Mouse (Mus musculus) C2C12 (cell line): ENCODE measurements at regions not wholly inside any gene's neighbourhood (a gene's known extent, or its start where the extent isn't known, plus 50 kb on each side); places are given as distances from the start of the nearest gene placed in this dataset.

Experiments used
- H3K27me3 ChIP-seq: one replicate; pipeline ENCODE4 v1.6.1; 2011; ENCODE audit not compliant: control insufficient read depth, insufficient read depth, insufficient read length
- H3K36me3 ChIP-seq: one replicate; pipeline ENCODE4 v1.6.1; 2011; ENCODE audit not compliant: control insufficient read depth, insufficient read depth
- H3K4me3 ChIP-seq: one replicate; pipeline ENCODE4 v1.5.1; 2011; ENCODE audit warnings: mild to moderate bottlenecking, control low read depth; ENCODE audit not compliant: poor library complexity, insufficient read depth, severe bottlenecking
- H3K79me2 ChIP-seq: one replicate; pipeline ENCODE4 v1.6.1; 2011; ENCODE audit not compliant: control insufficient read depth, insufficient read depth
- H3K79me3 ChIP-seq: one replicate; pipeline ENCODE4 v1.6.1; 2011; ENCODE audit warnings: low read depth, control low read depth
- H3ac ChIP-seq: one replicate; pipeline ENCODE3; 2011; ENCODE audit warnings: low read depth; ENCODE audit not compliant: control insufficient read depth, insufficient read length
- CEBPB ChIP-seq: IDR thresholded peaks from one replicate; pipeline ENCODE4 v1.6.1; 2011; ENCODE audit warnings: low read depth, mild to moderate bottlenecking, control low read depth, moderate library complexity
- CTCF ChIP-seq: IDR thresholded peaks from one replicate; pipeline ENCODE4 v1.5.1; 2011; ENCODE audit not compliant: control insufficient read depth, insufficient read depth, insufficient read length
- FOSL1 ChIP-seq: IDR thresholded peaks from one replicate; pipeline ENCODE4 v1.8.0; 2011; ENCODE audit warnings: mild to moderate bottlenecking, low read length; ENCODE audit not compliant: poor library complexity, insufficient read depth, severe bottlenecking
- MAX ChIP-seq: IDR thresholded peaks from one replicate; pipeline ENCODE4 v1.6.1; 2011; ENCODE audit warnings: mild to moderate bottlenecking, control low read depth
- MYOD1 ChIP-seq: IDR thresholded peaks from one replicate; pipeline ENCODE4 v1.6.1; 2011; ENCODE audit warnings: low read depth; ENCODE audit not compliant: control insufficient read depth, insufficient read length
- MYOG ChIP-seq: IDR thresholded peaks from one replicate; pipeline ENCODE4 v1.6.1; 2011; ENCODE audit not compliant: control insufficient read depth, insufficient read length; ENCODE audit errors: extremely low read depth
- USF1 ChIP-seq: IDR thresholded peaks from one replicate; pipeline ENCODE4 v1.6.1; 2011; ENCODE audit warnings: low read depth, mild to moderate bottlenecking, control low read depth, moderate library complexity

- TF ChIP-seq CEBPB (no peak), MYOG (no peak), CTCF (no peak), MAX (no peak), FOSL1 (no peak), MYOD1 (no peak), USF1 (no peak)
- Histone ChIP-seq H3K79me2 (no peaks in the 10 kb centered on the region), H3K27me3 (no peaks in the 10 kb centered on the region), H3K79me3 (no peaks in the 10 kb centered on the region), H3ac (no peak overlapping the region), H3K36me3 (no peaks in the 10 kb centered on the region), H3K4me3 (no peak overlapping the region)
Observed at GRCm38 (mm10) chr2:173930606-173931177, 145.4 kb upstream of the Stx16 start.

GRCm38 (mm10) chr2:173935706-173936105 lies 140.4 kb upstream of the Stx16 start:
- no peak overlapping the region for H3ac ChIP-seq

DNA sequence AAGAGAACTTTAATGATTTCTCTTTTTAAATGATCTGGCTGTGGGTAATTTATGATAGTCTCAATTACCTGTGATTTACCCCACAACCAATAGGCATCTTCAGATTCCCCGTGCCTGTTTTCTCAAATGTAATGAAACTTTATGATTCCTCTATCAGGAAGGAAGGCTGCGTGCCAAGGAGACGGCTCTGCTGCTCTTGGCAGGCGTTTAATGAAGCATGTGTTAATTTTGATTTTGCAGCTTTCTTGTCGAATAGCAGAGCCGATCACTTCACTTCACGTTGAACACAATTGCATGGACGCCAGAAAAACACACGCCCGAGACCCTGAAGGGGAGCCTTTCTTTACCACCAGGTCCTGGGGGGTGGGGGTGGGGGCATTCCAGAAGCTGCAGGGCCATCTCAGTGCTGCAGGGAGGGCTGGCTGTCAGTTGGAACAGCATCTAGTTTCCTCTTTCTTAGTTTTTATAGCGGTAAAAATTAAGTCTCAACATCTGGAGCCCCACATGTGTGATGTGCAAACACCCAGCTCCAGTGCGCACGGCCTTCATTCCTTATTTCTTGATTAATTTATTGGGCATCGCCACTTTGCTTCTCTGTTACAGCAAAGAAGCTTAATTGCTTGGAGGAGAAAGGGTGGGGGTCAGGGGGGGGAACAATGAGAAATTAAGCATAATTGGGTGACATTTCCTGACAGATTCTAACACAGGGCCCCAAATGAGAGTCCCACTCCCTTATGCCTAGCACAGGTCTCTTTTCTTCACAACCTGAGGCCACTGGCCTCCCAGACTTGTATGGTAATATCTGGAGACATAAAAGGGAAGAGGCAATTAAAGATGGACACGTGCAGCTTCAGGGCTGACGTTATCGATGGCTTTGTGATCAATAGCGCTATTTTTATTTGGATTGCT lies 138.3 kb upstream of the Stx16 start:
- Histone ChIP-seq H3K4me3 (no peak overlapping the region), H3ac (no peak overlapping the region), H3K36me3 (no peaks in the 10 kb centered on the region), H3K79me2 (no peaks in the 10 kb centered on the region), H3K79me3 (no peaks in the 10 kb centered on the region), H3K27me3 (no peaks in the 10 kb centered on the region)
- TF ChIP-seq CEBPB (no peak), CTCF (no peak), FOSL1 (no peak), MYOG (no peak), MAX (no peak), USF1 (no peak), MYOD1 (no peak)

More at GRCm38 (mm10) chr2:173935706-173936105, 140.4 kb upstream of the Stx16 start:
- Histone ChIP-seq H3K79me3 (no peaks in the 10 kb centered on the region), H3K4me3 (no peak overlapping the region), H3K36me3 (no peaks in the 10 kb centered on the region), H3K79me2 (no peaks in the 10 kb centered on the region), H3K27me3 (no peaks in the 10 kb centered on the region)
- TF ChIP-seq MYOD1 = no peak
- no peak for TF ChIP-seq MAX
- no peak for TF ChIP-seq FOSL1
- TF ChIP-seq CEBPB = no peak
- TF ChIP-seq MYOG = no peak
- no peak for TF ChIP-seq USF1
- no peak for TF ChIP-seq CTCF

DNA sequence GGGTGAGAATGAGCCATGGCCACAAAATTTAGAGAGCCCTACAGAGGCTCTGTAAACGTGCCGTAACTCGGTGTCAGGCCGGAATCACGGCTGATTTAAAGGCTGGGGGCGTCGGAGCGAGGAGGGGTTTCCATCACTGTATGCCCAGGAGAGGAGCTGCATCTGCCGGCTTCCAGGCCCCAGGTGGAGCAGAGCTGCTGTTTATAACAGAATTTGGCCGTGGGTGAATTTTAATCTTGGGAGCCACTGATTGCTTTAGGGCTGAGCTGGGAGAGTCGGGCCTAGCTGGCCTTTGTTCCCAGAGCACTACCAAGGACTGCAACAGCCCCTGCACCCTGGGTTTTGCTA lies 137.7 kb upstream of the Stx16 start:
- Histone ChIP-seq H3ac (no peak overlapping the region), H3K36me3 (no peaks in the 10 kb centered on the region), H3K79me2 (no peaks in the 10 kb centered on the region), H3K27me3 (no peaks in the 10 kb centered on the region), H3K79me3 (no peaks in the 10 kb centered on the region), H3K4me3 (no peak overlapping the region)
- TF ChIP-seq MYOD1 = no peak
- no peak for TF ChIP-seq CEBPB
- no peak for TF ChIP-seq MAX
- no peak for TF ChIP-seq FOSL1
- TF ChIP-seq MYOG = no peak
- no peak for TF ChIP-seq USF1
- no peak for TF ChIP-seq CTCF

GRCm38 (mm10) chr2:173945441-173945840 lies 130.7 kb upstream of the Stx16 start:
- no peak overlapping the region for H3ac ChIP-seq
- no peaks in the 10 kb centered on the region for H3K36me3 ChIP-seq
- no peaks in the 10 kb centered on the region for H3K79me2 ChIP-seq
- H3K4me3 ChIP-seq = no peak overlapping the region
- TF ChIP-seq MYOG (no peak), USF1 (no peak), MAX (no peak), CEBPB (no peak), CTCF (no peak), FOSL1 (no peak), MYOD1 (no peak)
- H3K79me3 ChIP-seq = no peaks in the 10 kb centered on the region
- H3K27me3 ChIP-seq = no peaks in the 10 kb centered on the region
